Mouse (Mus musculus): ENCODE measurements around the gene Olfr633. TPM values are rescaled to one million over a fixed set of nuclear protein-coding genes. Genes with fewer than 3 reads are reported as not detected.
"Not testable (repeated sequence)": the region's sequence is repeated elsewhere in the genome, so short reads cannot be mapped to it uniquely, and the experiment has no call there.

The Olfr633 gene
- not detected in 2 replicates for polyA plus RNA-seq (2014; fragmentation: Nextera tagmentation; extraction: Ambion mirVana)

- H3K4me3 ChIP-seq (replicated peaks; ENCODE audit: low read depth, low read length): no peak within 1 kb of the TSS
- H3K9me3 ChIP-seq (ENCODE audit: control insufficient read depth, low read length): no peaks in the 10 kb centered on the region
- H3K27ac ChIP-seq (replicated peaks; ENCODE audit: low read depth, low read length): no peak within 1 kb of the TSS
- H3K4me2 ChIP-seq (ENCODE audit: low read length): no peak within 1 kb of the TSS
- no peak within 1 kb of the TSS for H3K9ac ChIP-seq (replicated peaks; ENCODE audit: low read length)
- no peaks in the 10 kb centered on the region for H3K4me1 ChIP-seq (ENCODE audit: control insufficient read depth, insufficient read depth, low read length)
- no peaks in the 10 kb centered on the region for H3K36me3 ChIP-seq (ENCODE audit: control insufficient read depth, insufficient read depth, low read length)
- no peak for DNase-seq
- no peaks in the 10 kb centered on the region for H3K27me3 ChIP-seq (ENCODE audit: control insufficient read depth, insufficient read depth, low read length)
- no peak for ATAC-seq (ENCODE audit: low FRiP score, low TSS enrichment)
Observed at GRCm38 (mm10) chr7:103944137-103944536, at the start of gene Olfr633. Gene Olfr633, plus strand, starts transcription at chr7:103944437.

- no peak within 1 kb of the TSS for H3K4me3 ChIP-seq (replicated peaks; ENCODE audit: low read depth, low read length)
- 83% methylated on average over 2 of the region's 2 CpGs for WGBS
- no peaks in the 10 kb centered on the region for H3K36me3 ChIP-seq (ENCODE audit: control insufficient read depth, insufficient read depth, low read length)
- H3K4me1 ChIP-seq (ENCODE audit: control insufficient read depth, insufficient read depth, low read length): no peaks in the 10 kb centered on the region
- no peaks in the 10 kb centered on the region for H3K9me3 ChIP-seq (ENCODE audit: control insufficient read depth, low read length)
- H3K27me3 ChIP-seq (ENCODE audit: control insufficient read depth, insufficient read depth, low read length): no peaks in the 10 kb centered on the region
- no peak for ATAC-seq (ENCODE audit: low FRiP score, low TSS enrichment)
- no peak within 1 kb of the TSS for H3K4me2 ChIP-seq (ENCODE audit: low read length)
- no peak for DNase-seq
- no peak within 1 kb of the TSS for H3K27ac ChIP-seq (replicated peaks; ENCODE audit: low read depth, low read length)
- H3K9ac ChIP-seq (replicated peaks; ENCODE audit: low read length): no peak within 1 kb of the TSS
Observed at GRCm38 (mm10) chr7:103903187-103903586, 41.0 kb upstream of the Olfr633 start, which contains the start of gene Olfr65. Gene Olfr65, plus strand, starts transcription at chr7:103903487.

GRCm38 (mm10) chr7:103910047-103910446 is 34.2 kb upstream of the Olfr633 start:
- no peak for DNase-seq
- Histone ChIP-seq H3K27ac (replicated peaks; ENCODE audit: low read depth, low read length) (no peak overlapping the region), H3K27me3 (ENCODE audit: control insufficient read depth, insufficient read depth, low read length) (no peaks in the 10 kb centered on the region), H3K9me3 (ENCODE audit: control insufficient read depth, low read length) (no peaks in the 10 kb centered on the region), H3K9ac (replicated peaks; ENCODE audit: low read length) (no peak overlapping the region), H3K4me3 (replicated peaks; ENCODE audit: low read depth, low read length) (no peak overlapping the region), H3K4me1 (ENCODE audit: control insufficient read depth, insufficient read depth, low read length) (no peaks in the 10 kb centered on the region), H3K4me2 (ENCODE audit: low read length) (no peak overlapping the region), H3K36me3 (ENCODE audit: control insufficient read depth, insufficient read depth, low read length) (no peaks in the 10 kb centered on the region)
- ATAC-seq (ENCODE audit: low FRiP score, low TSS enrichment): no peak
- 68% methylated on average over 3 of the region's 3 CpGs for WGBS

GRCm38 (mm10) chr7:103912969-103913511 is 31.2 kb upstream of the Olfr633 start:
- ATAC-seq (ENCODE audit: low FRiP score, low TSS enrichment) (no peak), DNase-seq (peak; percentile 2)
- 48% methylated on average over 8 of the region's 8 CpGs for WGBS
- Histone ChIP-seq H3K9me3 (ENCODE audit: control insufficient read depth, low read length) (no peaks in the 10 kb centered on the region), H3K27me3 (ENCODE audit: control insufficient read depth, insufficient read depth, low read length) (no peaks in the 10 kb centered on the region), H3K36me3 (ENCODE audit: control insufficient read depth, insufficient read depth, low read length) (no peaks in the 10 kb centered on the region), H3K27ac (replicated peaks; ENCODE audit: low read depth, low read length) (no peak overlapping the region), H3K4me3 (replicated peaks; ENCODE audit: low read depth, low read length) (no peak overlapping the region), H3K9ac (replicated peaks; ENCODE audit: low read length) (no peak overlapping the region), H3K4me2 (ENCODE audit: low read length) (no peak overlapping the region), H3K4me1 (ENCODE audit: control insufficient read depth, insufficient read depth, low read length) (no peaks in the 10 kb centered on the region)

- Histone ChIP-seq H3K4me1 (ENCODE audit: control insufficient read depth, insufficient read depth, low read length) (no peaks in the 10 kb centered on the region), H3K9ac (replicated peaks; ENCODE audit: low read length) (no peak overlapping the region), H3K27ac (replicated peaks; ENCODE audit: low read depth, low read length) (no peak overlapping the region), H3K4me2 (ENCODE audit: low read length) (no peak overlapping the region), H3K9me3 (ENCODE audit: control insufficient read depth, low read length) (no peaks in the 10 kb centered on the region), H3K4me3 (replicated peaks; ENCODE audit: low read depth, low read length) (no peak overlapping the region), H3K36me3 (ENCODE audit: control insufficient read depth, insufficient read depth, low read length) (no peaks in the 10 kb centered on the region), H3K27me3 (ENCODE audit: control insufficient read depth, insufficient read depth, low read length) (no peaks in the 10 kb centered on the region)
- DNase-seq (no peak), ATAC-seq (ENCODE audit: low FRiP score, low TSS enrichment) (no peak)
Observed at GRCm38 (mm10) chr7:103915338-103915737, 28.9 kb upstream of the Olfr633 start.

GRCm38 (mm10) chr7:103928525-103928924 is 15.7 kb upstream of the Olfr633 start, which contains the start of gene Olfr631:
Gene Olfr631, plus strand, starts transcription at chr7:103928825.
- no peak for DNase-seq
- Histone ChIP-seq H3K36me3 (ENCODE audit: control insufficient read depth, insufficient read depth, low read length) (no peaks in the 10 kb centered on the region), H3K27ac (replicated peaks; ENCODE audit: low read depth, low read length) (no peak within 1 kb of the TSS), H3K4me3 (replicated peaks; ENCODE audit: low read depth, low read length) (no peak within 1 kb of the TSS), H3K27me3 (ENCODE audit: control insufficient read depth, insufficient read depth, low read length) (no peaks in the 10 kb centered on the region), H3K9me3 (ENCODE audit: control insufficient read depth, low read length) (no peaks in the 10 kb centered on the region), H3K9ac (replicated peaks; ENCODE audit: low read length) (no peak within 1 kb of the TSS), H3K4me1 (ENCODE audit: control insufficient read depth, insufficient read depth, low read length) (no peaks in the 10 kb centered on the region), H3K4me2 (ENCODE audit: low read length) (no peak within 1 kb of the TSS)
- no peak for ATAC-seq (ENCODE audit: low FRiP score, low TSS enrichment)

- no peak within 1 kb of the TSS for H3K9ac ChIP-seq (replicated peaks; ENCODE audit: low read length)
- no peaks in the 10 kb centered on the region for H3K36me3 ChIP-seq (ENCODE audit: control insufficient read depth, insufficient read depth, low read length)
- H3K4me2 ChIP-seq (ENCODE audit: low read length): no peak within 1 kb of the TSS
- no peak within 1 kb of the TSS for H3K4me3 ChIP-seq (replicated peaks; ENCODE audit: low read depth, low read length)
- 67% methylated on average over 2 of the region's 2 CpGs for WGBS
- H3K4me1 ChIP-seq (ENCODE audit: control insufficient read depth, insufficient read depth, low read length): no peaks in the 10 kb centered on the region
- DNase-seq (no peak), ATAC-seq (ENCODE audit: low FRiP score, low TSS enrichment) (no peak)
- H3K27me3 ChIP-seq (ENCODE audit: control insufficient read depth, insufficient read depth, low read length): no peaks in the 10 kb centered on the region
- no peaks in the 10 kb centered on the region for H3K9me3 ChIP-seq (ENCODE audit: control insufficient read depth, low read length)
- no peak within 1 kb of the TSS for H3K27ac ChIP-seq (replicated peaks; ENCODE audit: low read depth, low read length)
Observed at GRCm38 (mm10) chr7:103934264-103934663, 10.0 kb upstream of the Olfr633 start, which contains the start of gene Olfr632. Gene Olfr632, plus strand, starts transcription at chr7:103934347.

- no peaks in the 10 kb centered on the region for H3K27me3 ChIP-seq (ENCODE audit: control insufficient read depth, insufficient read depth, low read length)
- no peak overlapping the region for H3K27ac ChIP-seq (replicated peaks; ENCODE audit: low read depth, low read length)
- no peaks in the 10 kb centered on the region for H3K9me3 ChIP-seq (ENCODE audit: control insufficient read depth, low read length)
- ATAC-seq (ENCODE audit: low FRiP score, low TSS enrichment): no peak
- peak; percentile 86 for DNase-seq
- 26% methylated on average over 2 of the region's 2 CpGs for WGBS
- H3K9ac ChIP-seq (replicated peaks; ENCODE audit: low read length): no peak overlapping the region
- H3K4me1 ChIP-seq (ENCODE audit: control insufficient read depth, insufficient read depth, low read length): no peaks in the 10 kb centered on the region
- H3K4me3 ChIP-seq (replicated peaks; ENCODE audit: low read depth, low read length): no peak overlapping the region
- H3K4me2 ChIP-seq (ENCODE audit: low read length): no peak overlapping the region
- no peaks in the 10 kb centered on the region for H3K36me3 ChIP-seq (ENCODE audit: control insufficient read depth, insufficient read depth, low read length)
Observed at GRCm38 (mm10) chr7:103942730-103943129, 1.5 kb upstream of the Olfr633 start.

- not testable (repeated sequence) for H3K4me3 ChIP-seq (replicated peaks; ENCODE audit: low read depth, low read length); H3K4me2 ChIP-seq (ENCODE audit: low read length); DNase-seq; H3K27me3 ChIP-seq (ENCODE audit: control insufficient read depth, insufficient read depth, low read length); H3K4me1 ChIP-seq (ENCODE audit: control insufficient read depth, insufficient read depth, low read length); H3K9me3 ChIP-seq (ENCODE audit: control insufficient read depth, low read length); H3K27ac ChIP-seq (replicated peaks; ENCODE audit: low read depth, low read length); ATAC-seq (ENCODE audit: low FRiP score, low TSS enrichment); H3K36me3 ChIP-seq (ENCODE audit: control insufficient read depth, insufficient read depth, low read length); H3K9ac ChIP-seq (replicated peaks; ENCODE audit: low read length)
- WGBS: 97% methylated on average over 22 of the region's 22 CpGs
Observed at GRCm38 (mm10) chr7:103966873-103967272, 22.6 kb downstream of the Olfr633 start.

Data from midbrain, embryonic 14.5 days (tissue).